Mouse (Mus musculus) A20 (cell line): Measurements from ENCODE around the gene Slc3a1.

Experiments
- DNase-seq: peaks from one replicate; pipeline ENCODE4 v3.0.0-alpha.2; 2011; ENCODE audit warnings: low read depth, low spot score

Gene Slc3a1

DNA sequence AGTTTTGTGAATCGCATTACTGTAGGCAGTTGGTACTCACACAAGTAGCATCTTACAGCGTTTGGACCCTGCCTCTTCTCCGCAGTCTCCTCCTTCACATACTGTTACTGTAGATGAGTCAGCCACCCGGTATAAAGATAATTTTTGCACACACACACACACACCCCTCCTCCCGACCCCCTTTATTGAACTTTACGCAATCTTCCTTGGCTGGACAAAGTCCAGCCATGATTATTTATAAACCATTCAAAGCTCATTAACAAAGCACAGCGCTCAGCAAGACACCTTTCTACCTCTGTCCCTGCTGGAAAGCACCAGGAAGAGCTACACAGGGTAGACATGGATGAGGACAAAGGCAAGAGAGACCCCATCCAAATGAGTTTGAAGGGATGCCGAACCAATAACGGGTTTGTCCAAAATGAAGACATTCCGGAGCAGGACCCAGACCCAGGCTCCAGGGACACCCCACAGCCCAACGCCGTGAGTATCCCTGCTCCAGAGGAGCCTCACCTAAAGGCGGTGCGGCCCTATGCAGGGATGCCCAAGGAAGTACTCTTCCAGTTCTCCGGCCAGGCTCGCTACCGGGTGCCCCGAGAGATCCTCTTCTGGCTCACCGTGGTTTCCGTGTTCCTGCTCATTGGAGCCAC is at the start of gene Slc3a1:
Slc3a1 (plus strand) TSS at position 284 of the 647 bp plus-strand sequence.
- no peak for DNase-seq

- DNase-seq = peak; percentile 62
Measured at GRCm38 (mm10) chr17:84981721-84982120, 46.5 kb upstream of the Slc3a1 start.

DNA sequence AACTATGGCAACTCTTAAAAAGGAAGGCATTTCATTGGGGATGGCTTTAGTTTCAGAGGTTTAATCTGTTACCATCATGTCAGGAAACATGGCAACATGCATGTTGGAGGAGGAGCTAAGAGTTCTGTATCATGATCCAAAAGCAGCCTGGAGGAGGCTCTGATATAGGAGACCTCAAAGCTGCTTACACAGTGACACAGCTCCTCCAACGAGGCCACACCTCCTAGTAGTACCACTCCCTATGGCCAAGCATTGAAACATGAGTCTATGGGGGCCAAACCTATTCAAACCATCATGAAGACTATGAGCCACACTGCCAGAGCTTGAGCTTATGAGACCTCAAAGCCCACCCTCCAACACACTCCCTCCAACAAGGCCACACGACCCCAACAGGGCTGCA is 45.4 kb upstream of the Slc3a1 start:
- DNase-seq = no peak

DNA sequence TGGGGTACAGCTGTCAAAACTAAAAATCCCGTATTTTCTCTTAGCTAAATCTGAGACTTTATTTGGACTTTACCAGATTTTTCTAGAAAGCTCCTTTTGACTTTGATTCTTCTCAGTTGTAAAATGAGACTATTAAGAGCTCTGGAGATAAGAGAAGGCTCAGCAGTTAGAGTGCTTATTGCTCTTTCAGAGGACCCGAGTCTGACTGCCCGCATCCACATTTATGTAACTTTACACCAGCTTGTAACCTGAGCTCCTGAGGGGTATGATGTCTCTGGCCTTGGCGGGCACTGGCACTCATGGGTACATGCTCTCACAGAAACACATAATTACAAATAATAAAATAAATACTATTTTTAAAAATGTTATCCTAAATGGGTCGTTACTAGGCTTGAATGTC is 41.8 kb upstream of the Slc3a1 start:
- no peak for DNase-seq

DNA sequence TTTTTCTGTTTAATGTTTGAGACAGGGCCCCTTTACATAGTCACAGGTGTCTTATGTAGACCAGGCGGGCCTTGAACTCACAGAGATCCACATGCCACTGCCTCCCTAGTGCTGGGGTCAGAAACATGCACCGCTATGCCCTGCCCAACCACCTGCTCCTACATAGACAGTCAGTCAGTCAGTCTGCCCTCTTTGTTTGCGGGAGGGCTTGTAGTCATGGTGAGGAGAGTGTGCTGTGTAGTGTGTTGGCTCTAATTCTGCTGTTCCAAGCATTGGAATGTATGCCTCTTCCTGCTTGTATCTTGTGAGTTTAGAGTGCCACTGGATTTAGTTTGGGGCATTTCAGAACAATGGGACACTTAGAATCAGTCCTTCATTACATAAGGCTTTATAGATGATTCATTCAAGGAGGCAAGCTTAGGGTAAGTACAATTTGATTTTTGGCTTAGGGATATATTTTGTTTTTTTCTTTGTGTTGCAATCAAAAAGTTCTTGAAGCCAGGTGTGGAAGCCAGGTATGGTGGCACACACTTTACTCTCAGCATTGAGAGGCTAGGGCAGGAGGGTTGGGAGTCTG is 40.3 kb upstream of the Slc3a1 start:
- no peak for DNase-seq

DNA sequence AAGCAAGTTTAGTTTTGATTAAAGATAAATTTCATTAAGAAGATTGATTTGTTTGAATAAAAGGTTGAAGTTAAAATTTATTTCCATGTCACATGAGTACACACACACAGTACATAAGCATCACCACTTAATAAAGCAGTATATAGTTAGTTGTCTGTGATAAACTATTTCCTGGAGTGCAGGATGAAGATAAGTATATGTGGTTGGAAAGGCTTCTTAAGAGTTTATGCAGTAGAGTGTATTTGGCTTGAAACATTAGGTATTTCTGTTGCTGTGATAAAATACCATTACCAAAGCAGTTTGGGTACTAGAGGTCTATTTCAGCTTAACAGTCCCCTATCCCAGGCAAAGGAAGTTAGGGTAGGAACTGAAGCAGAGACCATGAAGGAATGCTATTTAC is 39.7 kb upstream of the Slc3a1 start:
- no peak for DNase-seq

DNA sequence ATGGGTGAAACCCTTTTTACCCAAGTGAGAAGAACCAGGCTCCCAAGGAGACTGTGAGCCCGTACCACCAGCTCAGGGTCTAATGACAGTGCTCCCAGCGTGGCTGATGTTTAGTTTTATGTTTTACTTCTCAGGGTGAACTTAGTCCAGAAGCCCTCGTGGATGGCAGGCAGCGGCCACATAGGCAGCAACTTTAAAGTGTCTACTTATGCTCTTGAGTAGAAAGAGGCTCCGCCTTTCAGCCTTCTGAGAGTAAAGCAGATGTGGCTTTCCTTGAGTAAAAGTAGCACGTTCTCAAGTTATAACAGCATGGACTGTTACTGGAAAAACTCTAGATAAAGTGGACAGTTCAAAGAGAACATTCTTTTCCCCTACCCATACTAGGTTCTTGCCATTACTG is 32.3 kb upstream of the Slc3a1 start:
- no peak for DNase-seq

- peak; percentile 37 for DNase-seq
Measured at GRCm38 (mm10) chr17:84997639-84998038, 30.5 kb upstream of the Slc3a1 start.

DNA sequence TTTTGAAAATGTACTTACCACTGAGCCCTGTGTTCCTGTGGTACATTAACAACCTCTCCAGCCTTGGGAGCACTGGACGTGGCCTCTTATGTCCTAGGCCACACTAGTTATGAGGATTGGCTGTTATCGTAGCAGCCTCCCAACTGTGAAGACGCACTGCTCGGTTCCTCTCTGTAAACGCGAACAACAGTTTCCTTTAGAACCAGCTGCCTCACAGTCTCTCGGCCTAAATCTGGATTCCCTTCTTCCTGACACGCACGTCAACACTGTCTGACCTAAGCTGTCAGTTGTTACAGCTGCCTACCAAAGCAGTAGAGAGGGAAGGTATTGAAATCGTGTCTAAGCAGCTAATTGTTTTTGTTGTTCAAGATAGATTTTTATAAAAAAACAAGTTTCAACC is 28.5 kb upstream of the Slc3a1 start:
- peak; percentile 80 for DNase-seq

DNA sequence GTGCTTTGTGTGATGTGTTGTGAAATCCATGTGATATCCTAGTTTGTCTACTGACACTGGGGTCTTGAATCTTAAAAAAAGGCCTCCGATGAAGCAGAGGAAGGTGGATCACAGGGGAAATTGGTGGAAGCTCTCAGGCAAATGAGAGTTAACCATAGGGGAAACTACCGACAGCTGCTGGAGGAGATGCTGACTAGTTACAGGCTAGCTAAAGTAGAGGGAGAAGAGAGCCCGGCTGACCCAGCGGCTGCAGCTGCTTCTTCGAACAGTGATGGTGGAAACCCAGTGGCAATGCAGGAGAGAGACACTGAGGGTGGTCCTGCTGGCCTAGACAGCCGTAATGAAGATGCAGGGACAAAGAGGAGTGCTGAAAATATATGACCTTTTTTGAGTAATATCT is 14.7 kb upstream of the Slc3a1 start:
- peak; percentile 71 for DNase-seq

- no peak for DNase-seq
Measured at GRCm38 (mm10) chr17:85014632-85015031, 13.5 kb upstream of the Slc3a1 start.

DNA sequence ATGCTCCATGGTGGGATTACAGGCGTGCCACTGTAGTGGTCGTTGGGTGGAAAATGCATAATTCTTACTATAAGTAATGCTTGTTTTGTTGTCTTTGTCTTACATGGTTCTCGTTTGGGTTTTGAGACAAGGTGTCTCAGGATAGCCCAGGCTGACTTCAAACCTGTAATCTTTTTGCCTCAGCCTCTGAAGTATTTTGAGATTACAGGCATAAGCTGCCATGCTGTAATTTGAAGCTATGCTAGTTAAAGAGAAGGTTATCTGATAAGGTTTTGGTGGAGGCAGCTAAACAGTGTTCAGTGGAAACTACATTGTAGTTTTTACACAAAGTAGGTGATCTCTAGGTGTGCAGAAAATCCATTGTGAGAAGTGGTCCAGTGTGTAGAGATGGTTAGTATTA is 9.8 kb upstream of the Slc3a1 start:
- DNase-seq = no peak

- peak; percentile 49 for DNase-seq
Measured at GRCm38 (mm10) chr17:85018794-85019193, 9.4 kb upstream of the Slc3a1 start.

GRCm38 (mm10) chr17:85020343-85020742 is 7.8 kb upstream of the Slc3a1 start:
- no peak for DNase-seq

DNA sequence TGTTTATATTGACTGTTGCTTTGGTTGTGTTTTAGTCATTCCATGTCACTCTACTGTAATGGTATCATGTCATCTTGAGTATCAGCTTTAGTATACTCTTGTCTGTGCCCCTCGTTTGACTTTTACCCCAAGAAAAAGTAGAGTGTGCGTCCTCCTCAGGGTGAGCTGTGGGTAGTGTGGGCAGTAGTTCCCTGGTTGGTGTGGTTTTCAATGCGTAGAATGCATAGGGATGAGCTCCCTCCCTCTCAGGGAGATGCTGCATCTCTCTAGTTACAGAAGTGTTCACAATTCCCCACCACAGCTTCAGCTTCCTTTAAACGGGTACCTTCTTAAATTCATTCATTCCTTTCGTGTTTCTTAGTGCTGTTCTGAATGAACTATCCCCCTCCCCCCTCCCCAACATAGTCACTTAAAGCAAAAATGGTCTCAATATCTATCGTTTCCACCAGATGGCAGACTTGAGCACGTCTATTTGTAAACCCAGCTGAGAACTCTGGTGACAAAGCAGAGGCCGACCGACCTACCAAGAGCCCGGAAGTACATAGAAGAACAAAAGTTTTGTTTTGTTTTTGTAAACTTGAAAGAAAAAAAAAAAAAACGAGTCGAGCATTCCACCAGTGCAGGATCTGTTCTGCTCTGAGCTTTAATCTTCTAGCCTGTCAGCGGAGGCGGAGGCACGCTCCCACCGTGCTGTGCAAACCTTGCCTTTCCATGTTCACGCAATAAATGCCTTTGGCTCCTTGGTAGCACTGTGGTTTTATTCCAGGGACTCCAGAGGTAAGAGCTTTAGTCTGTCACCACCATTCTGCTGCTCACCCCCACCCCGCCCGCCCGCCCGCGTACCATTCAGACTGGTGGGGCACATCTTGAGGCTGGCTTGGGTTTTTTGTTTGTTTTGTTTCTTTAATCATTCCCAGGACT is 4.7 kb upstream of the Slc3a1 start:
- DNase-seq = peak; percentile 82

GRCm38 (mm10) chr17:85024237-85024636 is 3.9 kb upstream of the Slc3a1 start:
- DNase-seq = no peak

- no peak for DNase-seq
Measured at GRCm38 (mm10) chr17:85025151-85025550, 3.0 kb upstream of the Slc3a1 start.

DNA sequence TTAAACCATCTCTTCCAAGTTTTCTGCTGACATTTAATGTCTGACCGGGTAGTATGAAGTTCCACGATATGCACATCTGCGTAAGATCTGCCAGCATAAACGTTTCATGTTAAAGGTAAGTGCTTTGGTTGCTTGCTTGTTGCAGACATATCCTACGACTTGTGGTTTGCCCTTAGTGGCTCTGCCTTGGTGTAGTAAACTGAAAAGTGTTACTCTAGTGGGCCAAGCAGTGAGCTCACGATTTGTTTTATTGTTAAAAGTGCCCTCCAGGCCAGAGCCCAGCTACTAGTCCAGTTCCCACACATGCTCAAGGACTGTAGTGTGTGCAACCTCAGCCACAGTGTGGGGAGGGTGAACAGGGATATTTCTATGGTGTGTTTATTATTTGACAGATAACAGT is 1.7 kb upstream of the Slc3a1 start:
- no peak for DNase-seq

DNA sequence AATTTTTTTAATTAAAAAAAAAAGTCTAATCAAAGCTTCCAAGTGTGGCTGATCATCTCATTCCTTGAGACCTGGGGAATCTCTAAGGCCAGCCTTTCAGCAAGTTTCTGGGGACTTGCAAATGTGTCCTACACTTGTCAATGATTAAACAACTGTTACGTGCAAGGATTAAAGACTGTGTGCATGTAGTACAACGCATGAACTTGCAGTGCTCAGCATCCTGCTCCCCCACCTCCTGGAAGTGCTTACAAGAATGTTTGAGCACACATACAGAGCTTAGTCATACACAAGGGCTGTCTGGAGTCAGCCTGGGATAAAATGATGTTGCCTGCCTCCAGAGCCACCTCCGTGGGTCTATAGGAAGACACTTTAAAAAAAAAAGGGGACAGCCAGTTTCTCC is 929 bp upstream of the Slc3a1 start:
- DNase-seq = no peak

GRCm38 (mm10) chr17:85028797-85029196 is 621 bp downstream of the Slc3a1 start:
- no peak for DNase-seq

GRCm38 (mm10) chr17:85030651-85031050 is 2.5 kb downstream of the Slc3a1 start:
- DNase-seq = no peak

DNA sequence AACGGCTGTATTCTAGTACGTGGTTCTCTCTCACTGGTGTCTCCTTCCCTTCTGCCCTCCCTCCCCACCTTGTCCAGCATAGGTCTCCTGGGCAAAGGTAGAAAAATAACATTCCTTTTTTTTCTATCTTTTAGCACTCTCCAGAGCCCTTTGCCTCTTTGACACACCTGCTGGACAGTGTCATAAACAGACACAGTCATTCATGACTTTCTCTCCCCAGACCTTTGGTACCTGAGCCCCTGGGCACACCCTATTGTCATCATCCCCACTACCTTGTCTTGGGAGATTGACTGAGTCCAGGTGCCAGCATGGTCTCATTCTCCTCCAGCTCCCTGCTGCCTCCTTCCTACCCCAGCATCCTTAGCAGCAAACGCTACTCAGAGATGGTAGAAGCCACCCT is 4.9 kb downstream of the Slc3a1 start:
- DNase-seq = no peak

GRCm38 (mm10) chr17:85034068-85034467 is 5.9 kb downstream of the Slc3a1 start:
- no peak for DNase-seq
